Mouse (Mus musculus): ENCODE measurements around the gene Mon2. TPM values are rescaled to one million over a fixed set of nuclear protein-coding genes. Genes with fewer than 3 reads are reported as not detected.

Gene Mon2
- 34.9 and 38.1 TPM in 2 replicates for total RNA-seq (2017)

- peak; percentile 98 for ATAC-seq (replicated peaks; ENCODE audit: low read depth, poor library complexity, severe bottlenecking)
These were observed at the start of gene Mon2 for GRCm38 (mm10) chr10:123076245-123077023. Gene Mon2 (minus strand): TSS chr10:123076505.

- ATAC-seq (replicated peaks; ENCODE audit: low read depth, poor library complexity, severe bottlenecking), result no peak
These were observed 44.5 kb upstream of the Mon2 start for GRCm38 (mm10) chr10:123120666-123121392.

DNA sequence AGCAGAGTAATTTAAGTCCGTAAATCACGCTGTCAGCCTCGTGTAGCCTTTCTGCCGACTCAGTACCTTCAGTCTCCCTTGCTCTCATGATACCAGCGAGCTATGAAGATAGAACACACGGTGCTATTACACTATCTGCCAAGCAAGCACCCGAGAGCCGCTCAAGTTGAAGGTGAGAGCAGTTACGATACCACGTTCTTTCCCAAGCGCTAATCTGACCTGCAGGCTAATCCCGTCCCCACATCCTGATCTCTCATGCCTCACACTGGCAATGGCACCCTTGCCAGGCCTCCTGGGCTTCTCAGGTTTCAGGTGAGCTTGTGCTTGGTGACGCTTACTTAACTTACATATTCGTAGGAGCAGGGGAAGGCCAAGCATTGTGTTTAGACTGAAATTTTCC lies 40.6 kb upstream of the Mon2 start:
- ATAC-seq (replicated peaks; ENCODE audit: low read depth, poor library complexity, severe bottlenecking), result no peak

- ATAC-seq (replicated peaks; ENCODE audit: low read depth, poor library complexity, severe bottlenecking), result no peak
These were observed 37.2 kb upstream of the Mon2 start for GRCm38 (mm10) chr10:123113466-123113865.

DNA sequence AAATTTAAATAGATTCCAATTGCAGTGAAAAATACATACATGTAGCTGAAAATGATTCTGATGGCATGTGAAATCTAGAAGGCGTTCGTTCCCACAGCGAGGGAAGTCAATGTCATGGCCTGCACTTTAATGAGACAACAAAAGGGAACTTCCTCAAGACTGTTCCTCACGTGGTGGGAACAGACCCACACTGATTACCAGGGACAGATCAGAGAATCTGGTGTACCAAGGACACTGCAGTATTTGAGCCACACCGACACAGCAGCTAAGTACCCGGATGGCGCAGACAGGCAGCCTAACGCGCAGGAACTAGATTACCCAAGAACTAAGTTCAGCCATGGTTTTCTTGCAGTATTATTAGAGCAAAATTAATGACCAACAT lies 36.5 kb upstream of the Mon2 start:
- 0 out of 2 replicates have a peak, but pooled peaks have one; percentile 21 for ATAC-seq (replicated peaks; ENCODE audit: low read depth, poor library complexity, severe bottlenecking)

GRCm38 (mm10) chr10:123112056-123112786 lies 35.9 kb upstream of the Mon2 start:
- no peak for ATAC-seq (replicated peaks; ENCODE audit: low read depth, poor library complexity, severe bottlenecking)

- no peak for ATAC-seq (replicated peaks; ENCODE audit: low read depth, poor library complexity, severe bottlenecking)
These were observed 34.2 kb upstream of the Mon2 start for GRCm38 (mm10) chr10:123110548-123110947.

DNA sequence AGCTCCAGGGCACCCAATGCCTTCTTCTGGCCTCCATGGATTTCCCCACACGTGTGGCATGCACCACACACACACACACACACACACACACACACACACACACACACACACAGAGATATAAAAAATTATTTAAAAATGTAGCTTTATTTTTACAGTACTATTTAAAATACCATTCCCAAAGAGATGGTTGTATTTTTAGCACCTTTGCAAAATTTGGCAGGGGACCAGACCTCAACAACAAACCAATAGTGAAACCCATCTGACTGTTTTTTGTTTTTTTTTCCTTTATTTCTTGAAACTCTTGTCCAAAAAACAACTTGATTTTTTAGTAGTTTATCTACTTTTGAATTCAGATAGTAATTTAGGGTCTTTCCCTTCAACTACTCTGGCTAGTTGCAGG lies 32.2 kb upstream of the Mon2 start:
- ATAC-seq (replicated peaks; ENCODE audit: low read depth, poor library complexity, severe bottlenecking), result no peak

GRCm38 (mm10) chr10:123108121-123108520 lies 31.8 kb upstream of the Mon2 start:
- no peak for ATAC-seq (replicated peaks; ENCODE audit: low read depth, poor library complexity, severe bottlenecking)

DNA sequence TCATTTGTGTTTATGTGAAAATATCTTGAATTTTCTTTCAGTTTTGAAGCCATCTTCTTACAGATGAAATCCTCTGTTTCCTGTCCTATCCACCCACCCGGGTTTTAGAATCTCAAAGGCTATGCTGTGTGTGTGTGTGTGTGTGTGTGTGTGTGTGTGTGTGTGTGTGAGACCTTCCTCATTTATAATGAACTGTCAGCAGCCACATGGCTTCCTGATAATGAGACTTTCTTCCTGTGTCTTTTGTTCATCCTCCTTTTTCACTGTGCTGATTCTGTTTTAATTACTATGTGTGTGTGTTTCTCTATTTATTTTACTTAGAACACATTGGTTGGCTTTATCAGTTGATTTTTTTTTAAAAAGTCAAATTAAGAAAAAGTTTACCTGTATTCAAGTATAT lies 25.0 kb upstream of the Mon2 start:
- ATAC-seq (replicated peaks; ENCODE audit: low read depth, poor library complexity, severe bottlenecking), result peak; percentile 22; the same call in 1 of the 2 replicates

DNA sequence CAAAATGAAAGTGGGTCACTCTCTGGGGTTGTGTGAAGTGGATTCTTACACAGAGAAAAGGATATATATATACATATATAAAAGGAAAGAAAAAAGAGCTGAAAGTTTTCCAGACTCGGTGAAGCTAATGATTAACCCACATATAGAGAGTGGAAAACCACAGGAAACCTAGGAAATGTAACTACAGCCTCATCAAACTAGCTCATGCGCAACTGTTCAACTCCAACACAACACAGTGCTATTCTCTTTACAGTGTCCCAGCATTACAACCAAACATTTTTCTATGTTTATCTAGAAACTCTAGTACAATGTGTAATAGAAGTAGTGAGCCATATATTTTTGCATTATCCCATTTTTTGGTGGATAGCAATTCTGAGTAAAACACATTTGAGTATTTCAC lies 24.3 kb upstream of the Mon2 start:
- 0 out of 2 replicates have a peak, but pooled peaks have one; percentile 36 for ATAC-seq (replicated peaks; ENCODE audit: low read depth, poor library complexity, severe bottlenecking)

- ATAC-seq (replicated peaks; ENCODE audit: low read depth, poor library complexity, severe bottlenecking), result no peak
These were observed 18.2 kb upstream of the Mon2 start for GRCm38 (mm10) chr10:123094504-123094903.

DNA sequence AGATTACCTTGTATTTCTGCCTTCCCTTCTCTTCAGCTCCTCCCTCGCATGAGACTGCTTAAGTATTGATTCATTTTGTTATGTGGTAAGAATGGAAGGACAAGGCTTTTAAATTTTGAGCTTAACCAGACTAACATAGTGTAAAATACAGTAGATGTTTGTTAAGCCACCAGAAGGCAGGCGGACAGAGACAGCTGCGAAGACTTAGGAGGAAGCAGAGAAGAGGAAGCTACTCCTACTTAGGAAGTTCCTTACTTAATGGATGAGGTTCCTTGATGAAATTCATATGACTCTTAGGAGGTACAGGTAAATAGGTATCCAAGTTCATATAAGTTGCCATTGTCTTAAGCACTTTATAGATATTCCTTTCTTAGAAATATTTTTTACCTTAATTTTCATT lies 16.3 kb upstream of the Mon2 start:
- no peak for ATAC-seq (replicated peaks; ENCODE audit: low read depth, poor library complexity, severe bottlenecking)

- ATAC-seq (replicated peaks; ENCODE audit: low read depth, poor library complexity, severe bottlenecking), result peak; percentile 97
These were observed 15.4 kb upstream of the Mon2 start for GRCm38 (mm10) chr10:123091737-123092136.

DNA sequence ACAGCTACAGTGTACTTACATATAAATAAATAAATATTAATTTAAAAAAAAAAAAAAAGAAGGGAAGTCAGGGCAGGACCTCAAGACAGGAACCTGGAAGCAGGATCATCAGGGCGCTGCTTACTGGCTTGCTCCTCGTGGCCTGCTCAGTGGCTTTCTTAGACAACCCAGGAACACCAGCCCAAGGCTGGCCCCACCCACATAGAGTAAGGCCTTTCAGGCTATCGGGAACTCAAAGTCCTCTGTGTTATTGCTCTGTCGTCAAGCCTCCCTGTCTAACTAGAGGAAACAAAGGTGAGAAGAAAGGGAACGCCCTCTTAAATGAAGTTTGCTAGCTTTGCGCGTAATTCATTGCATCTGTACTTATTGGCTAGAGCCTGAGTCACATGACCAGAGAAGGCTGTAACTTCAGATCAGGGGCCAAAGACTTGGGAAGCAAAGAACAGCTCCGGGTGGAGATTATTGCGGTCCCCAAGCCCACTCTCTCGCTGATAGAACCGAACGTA lies 13.2 kb upstream of the Mon2 start:
- ATAC-seq (replicated peaks; ENCODE audit: low read depth, poor library complexity, severe bottlenecking), result no peak

DNA sequence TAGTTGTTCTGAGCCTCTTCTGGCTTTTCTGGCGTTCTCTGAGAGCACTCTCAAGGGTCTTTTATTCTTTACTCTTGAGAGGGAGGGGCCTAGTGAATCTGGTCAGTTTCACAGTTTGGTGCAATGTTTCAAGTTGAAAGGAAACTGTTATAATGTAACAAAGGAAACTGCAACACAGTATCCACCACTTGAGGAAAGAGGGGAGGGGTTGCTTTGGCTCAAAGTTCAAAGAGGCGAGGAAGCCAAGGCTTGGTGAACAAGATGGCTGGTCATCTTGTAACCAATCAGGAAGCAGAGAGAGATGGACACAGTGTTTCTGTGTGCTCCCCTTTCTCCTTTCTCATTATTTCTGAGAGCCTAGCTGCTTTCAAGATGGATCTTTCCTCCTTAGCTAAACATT lies 10.5 kb upstream of the Mon2 start:
- ATAC-seq (replicated peaks; ENCODE audit: low read depth, poor library complexity, severe bottlenecking), result no peak

DNA sequence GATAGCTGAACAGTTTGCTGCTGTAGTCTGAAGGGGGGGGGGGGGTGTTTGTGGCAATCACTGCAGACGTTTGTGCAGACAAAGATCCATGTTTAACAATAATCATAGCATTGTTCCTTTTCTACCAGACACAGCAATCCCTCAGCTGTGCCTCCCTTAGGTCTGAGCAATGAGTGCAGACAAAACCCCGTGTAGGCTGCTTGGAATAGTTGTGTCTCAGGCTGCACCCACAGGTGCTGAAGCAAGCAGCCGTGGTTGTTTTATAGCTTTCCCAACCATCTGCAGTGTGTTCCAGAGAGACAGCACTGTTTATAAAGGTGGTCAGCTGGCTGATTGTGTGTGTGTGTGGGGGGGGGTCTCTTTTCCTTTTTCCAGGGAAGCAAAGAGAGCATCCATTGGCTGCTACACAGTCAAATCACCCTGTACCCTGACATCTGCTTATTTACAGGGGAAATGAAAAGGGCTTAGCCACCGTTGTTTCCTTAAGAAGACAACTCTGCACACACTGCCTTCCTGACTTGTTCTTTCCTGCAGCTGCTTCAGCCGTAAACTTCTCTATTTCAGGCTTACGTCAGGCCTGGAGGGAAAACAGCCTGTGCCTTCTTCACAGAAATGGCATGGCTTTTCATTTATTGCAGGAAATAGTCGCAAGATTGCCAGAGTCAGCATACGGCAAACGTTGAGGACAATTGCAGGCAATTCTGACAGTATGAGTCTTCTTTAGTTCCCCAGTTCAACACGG lies 8.8 kb upstream of the Mon2 start:
- peak; percentile 90 for ATAC-seq (replicated peaks; ENCODE audit: low read depth, poor library complexity, severe bottlenecking)

DNA sequence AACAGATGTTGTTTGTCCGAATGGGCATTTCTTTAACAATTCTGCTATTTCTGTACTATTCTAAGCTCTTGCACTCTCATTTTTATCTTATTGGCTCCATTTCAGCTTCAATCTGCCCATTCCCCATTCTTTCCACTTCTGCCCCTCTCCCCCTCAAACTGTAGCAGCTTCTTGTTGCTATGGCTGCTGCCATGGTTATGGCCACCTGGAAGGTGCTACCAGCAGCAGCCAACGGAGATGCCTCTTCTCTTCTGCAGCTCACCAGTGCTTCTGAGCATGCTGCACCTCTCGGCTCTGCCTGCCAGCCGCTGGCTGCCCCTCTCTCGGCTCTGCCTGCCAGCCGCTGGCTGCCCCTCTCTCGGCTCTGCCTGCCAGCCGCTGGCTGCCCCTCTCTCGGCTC lies 8.0 kb upstream of the Mon2 start:
- ATAC-seq (replicated peaks; ENCODE audit: low read depth, poor library complexity, severe bottlenecking), result no peak

GRCm38 (mm10) chr10:123075751-123076242 lies 508 bp downstream of the Mon2 start:
- ATAC-seq (replicated peaks; ENCODE audit: low read depth, poor library complexity, severe bottlenecking), result peak; percentile 3; the same call in 1 of the 2 replicates

DNA sequence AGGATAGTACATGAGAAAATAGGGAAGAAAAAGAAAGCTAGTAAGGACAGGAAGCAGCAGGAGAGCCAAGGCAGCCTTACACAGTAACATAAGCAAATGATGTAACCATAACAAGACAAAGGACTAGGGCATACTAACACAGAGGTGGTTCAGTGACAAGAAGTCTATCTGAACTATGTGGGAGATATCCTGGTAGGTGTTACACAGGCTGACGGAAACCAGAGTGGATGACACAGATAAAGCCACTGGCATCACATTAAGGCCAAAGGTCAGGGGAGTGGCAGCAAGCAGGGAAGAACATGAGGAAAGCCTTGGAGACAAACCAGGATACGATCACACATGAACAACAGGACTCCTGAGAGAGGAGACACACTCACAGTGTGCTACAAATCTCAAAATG lies 4.3 kb downstream of the Mon2 start:
- no peak for ATAC-seq (replicated peaks; ENCODE audit: low read depth, poor library complexity, severe bottlenecking)
